Mouse (Mus musculus): ENCODE data around the gene Foxj1. TPM values are rescaled to one million over a fixed set of nuclear protein-coding genes. Genes with fewer than 3 reads are reported as not detected.

Foxj1 gene
- polyA plus RNA-seq, 1 experiment from 2014 or later: 0.07 TPM

GRCm38 (mm10) chr11:116305423-116305822 lies 29.8 kb downstream of the Foxj1 start:
- ATAC-seq (replicated peaks; ENCODE audit: insufficient number of reproducible peaks, low FRiP score, low TSS enrichment): no peak
- 94% methylated on average over 2 of the region's 2 CpGs for WGBS (ENCODE audit: insufficient replicate concordance)
- peak overlapping the region; percentile 86 for H3K4me2 ChIP-seq

GRCm38 (mm10) chr11:116298621-116299020 lies 36.6 kb downstream of the Foxj1 start:
- WGBS (ENCODE audit: insufficient replicate concordance): 85% methylated on average over 6 of the region's 6 CpGs
- ATAC-seq (replicated peaks; ENCODE audit: insufficient number of reproducible peaks, low FRiP score, low TSS enrichment): no peak
- H3K36me3 ChIP-seq (ENCODE audit: control insufficient read depth, insufficient read depth, low read length): peaks cover 31% of the 10 kb centered on the region

More at GRCm38 (mm10) chr11:116305423-116305822, 29.8 kb downstream of the Foxj1 start:
- no peak overlapping the region for H3K27ac ChIP-seq (ENCODE audit: low read depth, low read length)
- peaks cover 8% of the 10 kb centered on the region for H3K4me1 ChIP-seq (ENCODE audit: control insufficient read depth, insufficient read depth, low read length)
- peaks cover 24% of the 10 kb centered on the region for H3K36me3 ChIP-seq (ENCODE audit: control insufficient read depth, insufficient read depth, low read length)
- H3K4me3 ChIP-seq (ENCODE audit: low read depth, low read length): no peak overlapping the region; the same call in 1 of the 2 replicates
- H3K9ac ChIP-seq (ENCODE audit: low read depth, low read length): no peak overlapping the region
- no peaks in the 10 kb centered on the region for H3K9me3 ChIP-seq (replicated peaks; ENCODE audit: control insufficient read depth, low read length)
- H3K27me3 ChIP-seq (ENCODE audit: control insufficient read depth, insufficient read depth, low read length): no peaks in the 10 kb centered on the region

GRCm38 (mm10) chr11:116298221-116298620 lies 37.0 kb downstream of the Foxj1 start:
- WGBS (ENCODE audit: insufficient replicate concordance): 88% methylated on average over 11 of the region's 11 CpGs
- no peak for ATAC-seq (replicated peaks; ENCODE audit: insufficient number of reproducible peaks, low FRiP score, low TSS enrichment)

More at GRCm38 (mm10) chr11:116298621-116299020, 36.6 kb downstream of the Foxj1 start:
- H3K9ac ChIP-seq (ENCODE audit: low read depth, low read length): no peak overlapping the region
- 0 out of 2 replicates have a peak, but pooled peaks cover 3% of the 10 kb centered on the region for H3K4me1 ChIP-seq (ENCODE audit: control insufficient read depth, insufficient read depth, low read length)
- no peak overlapping the region for H3K27ac ChIP-seq (ENCODE audit: low read depth, low read length)
- H3K4me3 ChIP-seq (ENCODE audit: low read depth, low read length): no peak overlapping the region
- no peaks in the 10 kb centered on the region for H3K27me3 ChIP-seq (ENCODE audit: control insufficient read depth, insufficient read depth, low read length)
- no peak overlapping the region for H3K4me2 ChIP-seq
- H3K9me3 ChIP-seq (replicated peaks; ENCODE audit: control insufficient read depth, low read length): no peaks in the 10 kb centered on the region

GRCm38 (mm10) chr11:116297017-116297416 lies 38.2 kb downstream of the Foxj1 start:
- no peak for ATAC-seq (replicated peaks; ENCODE audit: insufficient number of reproducible peaks, low FRiP score, low TSS enrichment)
- H3K36me3 ChIP-seq (ENCODE audit: control insufficient read depth, insufficient read depth, low read length): peaks cover 22% of the 10 kb centered on the region
- H3K27ac ChIP-seq (ENCODE audit: low read depth, low read length): no peak overlapping the region
- 61% methylated on average over 3 of the region's 3 CpGs for WGBS (ENCODE audit: insufficient replicate concordance)
- H3K9ac ChIP-seq (ENCODE audit: low read depth, low read length): no peak overlapping the region
- no peaks in the 10 kb centered on the region for H3K9me3 ChIP-seq (replicated peaks; ENCODE audit: control insufficient read depth, low read length)
- no peak overlapping the region for H3K4me2 ChIP-seq
- H3K4me3 ChIP-seq (ENCODE audit: low read depth, low read length): no peak overlapping the region
- 0 out of 2 replicates have a peak, but pooled peaks cover 3% of the 10 kb centered on the region for H3K4me1 ChIP-seq (ENCODE audit: control insufficient read depth, insufficient read depth, low read length)
- no peaks in the 10 kb centered on the region for H3K27me3 ChIP-seq (ENCODE audit: control insufficient read depth, insufficient read depth, low read length)

More at GRCm38 (mm10) chr11:116298221-116298620, 37.0 kb downstream of the Foxj1 start:
- Histone ChIP-seq H3K9me3 (replicated peaks; ENCODE audit: control insufficient read depth, low read length) (no peaks in the 10 kb centered on the region), H3K27me3 (ENCODE audit: control insufficient read depth, insufficient read depth, low read length) (no peaks in the 10 kb centered on the region), H3K4me1 (ENCODE audit: control insufficient read depth, insufficient read depth, low read length) (0 out of 2 replicates have a peak, but pooled peaks cover 3% of the 10 kb centered on the region), H3K36me3 (ENCODE audit: control insufficient read depth, insufficient read depth, low read length) (peaks cover 28% of the 10 kb centered on the region), H3K9ac (ENCODE audit: low read depth, low read length) (no peak overlapping the region), H3K27ac (ENCODE audit: low read depth, low read length) (no peak overlapping the region), H3K4me3 (ENCODE audit: low read depth, low read length) (no peak overlapping the region), H3K4me2 (no peak overlapping the region)

- WGBS (ENCODE audit: insufficient replicate concordance): 81% methylated on average over 8 of the region's 8 CpGs
- no peaks in the 10 kb centered on the region for H3K9me3 ChIP-seq (replicated peaks; ENCODE audit: control insufficient read depth, low read length)
Observed at GRCm38 (mm10) chr11:116296191-116296734, 38.9 kb downstream of the Foxj1 start.

GRCm38 (mm10) chr11:116294319-116294718 lies 40.9 kb downstream of the Foxj1 start:
- Histone ChIP-seq H3K27me3 (ENCODE audit: control insufficient read depth, insufficient read depth, low read length) (no peaks in the 10 kb centered on the region), H3K27ac (ENCODE audit: low read depth, low read length) (no peak overlapping the region), H3K4me1 (ENCODE audit: control insufficient read depth, insufficient read depth, low read length) (peaks cover 10% of the 10 kb centered on the region; the same call in 1 of the 2 replicates), H3K4me3 (ENCODE audit: low read depth, low read length) (no peak overlapping the region), H3K4me2 (no peak overlapping the region), H3K9me3 (replicated peaks; ENCODE audit: control insufficient read depth, low read length) (no peaks in the 10 kb centered on the region), H3K9ac (ENCODE audit: low read depth, low read length) (no peak overlapping the region), H3K36me3 (ENCODE audit: control insufficient read depth, insufficient read depth, low read length) (peaks cover 12% of the 10 kb centered on the region)
- WGBS (ENCODE audit: insufficient replicate concordance): 30% methylated on average over 5 of the region's 5 CpGs
- no peak for ATAC-seq (replicated peaks; ENCODE audit: insufficient number of reproducible peaks, low FRiP score, low TSS enrichment)

More at GRCm38 (mm10) chr11:116296191-116296734, 38.9 kb downstream of the Foxj1 start:
- 0 out of 2 replicates have a peak, but pooled peaks cover 3% of the 10 kb centered on the region for H3K4me1 ChIP-seq (ENCODE audit: control insufficient read depth, insufficient read depth, low read length)
- no peak overlapping the region for H3K27ac ChIP-seq (ENCODE audit: low read depth, low read length)
- H3K27me3 ChIP-seq (ENCODE audit: control insufficient read depth, insufficient read depth, low read length): no peaks in the 10 kb centered on the region
- H3K4me2 ChIP-seq: no peak overlapping the region
- ATAC-seq (replicated peaks; ENCODE audit: insufficient number of reproducible peaks, low FRiP score, low TSS enrichment): no peak
- peaks cover 20% of the 10 kb centered on the region for H3K36me3 ChIP-seq (ENCODE audit: control insufficient read depth, insufficient read depth, low read length)
- H3K9ac ChIP-seq (ENCODE audit: low read depth, low read length): no peak overlapping the region
- H3K4me3 ChIP-seq (ENCODE audit: low read depth, low read length): no peak overlapping the region

- 70% methylated on average over 12 of the region's 12 CpGs for WGBS (ENCODE audit: insufficient replicate concordance)
- Histone ChIP-seq H3K27ac (ENCODE audit: low read depth, low read length) (no peak overlapping the region), H3K36me3 (ENCODE audit: control insufficient read depth, insufficient read depth, low read length) (peaks cover 9% of the 10 kb centered on the region)
Observed at GRCm38 (mm10) chr11:116293538-116294137, 41.6 kb downstream of the Foxj1 start.

GRCm38 (mm10) chr11:116292401-116292800 lies 42.8 kb downstream of the Foxj1 start:
- peaks cover 12% of the 10 kb centered on the region; the same call in 1 of the 2 replicates for H3K4me1 ChIP-seq (ENCODE audit: control insufficient read depth, insufficient read depth, low read length)
- no peak overlapping the region for H3K4me3 ChIP-seq (ENCODE audit: low read depth, low read length)
- no peak overlapping the region for H3K27ac ChIP-seq (ENCODE audit: low read depth, low read length)
- ATAC-seq (replicated peaks; ENCODE audit: insufficient number of reproducible peaks, low FRiP score, low TSS enrichment): no peak
- no peak overlapping the region for H3K9ac ChIP-seq (ENCODE audit: low read depth, low read length)
- no peak overlapping the region for H3K4me2 ChIP-seq
- no peaks in the 10 kb centered on the region for H3K27me3 ChIP-seq (ENCODE audit: control insufficient read depth, insufficient read depth, low read length)
- H3K9me3 ChIP-seq (replicated peaks; ENCODE audit: control insufficient read depth, low read length): no peaks in the 10 kb centered on the region
- WGBS (ENCODE audit: insufficient replicate concordance): 87% methylated on average over 13 of the region's 13 CpGs
- peaks cover 17% of the 10 kb centered on the region for H3K36me3 ChIP-seq (ENCODE audit: control insufficient read depth, insufficient read depth, low read length)

More at GRCm38 (mm10) chr11:116293538-116294137, 41.6 kb downstream of the Foxj1 start:
- no peak for ATAC-seq (replicated peaks; ENCODE audit: insufficient number of reproducible peaks, low FRiP score, low TSS enrichment)
- Histone ChIP-seq H3K4me1 (ENCODE audit: control insufficient read depth, insufficient read depth, low read length) (peaks cover 10% of the 10 kb centered on the region; the same call in 1 of the 2 replicates), H3K27me3 (ENCODE audit: control insufficient read depth, insufficient read depth, low read length) (no peaks in the 10 kb centered on the region), H3K4me3 (ENCODE audit: low read depth, low read length) (no peak overlapping the region), H3K9ac (ENCODE audit: low read depth, low read length) (no peak overlapping the region), H3K9me3 (replicated peaks; ENCODE audit: control insufficient read depth, low read length) (no peaks in the 10 kb centered on the region), H3K4me2 (no peak overlapping the region)
